Mouse (Mus musculus): Measurements from ENCODE around the gene Cacng4. TPM values are rescaled to one million over a fixed set of nuclear protein-coding genes. Genes with fewer than 3 reads are reported as not detected.

The Cacng4 gene
- total RNA-seq (2023) = under 1 TPM; 0.26 to 0.65 TPM

DNA sequence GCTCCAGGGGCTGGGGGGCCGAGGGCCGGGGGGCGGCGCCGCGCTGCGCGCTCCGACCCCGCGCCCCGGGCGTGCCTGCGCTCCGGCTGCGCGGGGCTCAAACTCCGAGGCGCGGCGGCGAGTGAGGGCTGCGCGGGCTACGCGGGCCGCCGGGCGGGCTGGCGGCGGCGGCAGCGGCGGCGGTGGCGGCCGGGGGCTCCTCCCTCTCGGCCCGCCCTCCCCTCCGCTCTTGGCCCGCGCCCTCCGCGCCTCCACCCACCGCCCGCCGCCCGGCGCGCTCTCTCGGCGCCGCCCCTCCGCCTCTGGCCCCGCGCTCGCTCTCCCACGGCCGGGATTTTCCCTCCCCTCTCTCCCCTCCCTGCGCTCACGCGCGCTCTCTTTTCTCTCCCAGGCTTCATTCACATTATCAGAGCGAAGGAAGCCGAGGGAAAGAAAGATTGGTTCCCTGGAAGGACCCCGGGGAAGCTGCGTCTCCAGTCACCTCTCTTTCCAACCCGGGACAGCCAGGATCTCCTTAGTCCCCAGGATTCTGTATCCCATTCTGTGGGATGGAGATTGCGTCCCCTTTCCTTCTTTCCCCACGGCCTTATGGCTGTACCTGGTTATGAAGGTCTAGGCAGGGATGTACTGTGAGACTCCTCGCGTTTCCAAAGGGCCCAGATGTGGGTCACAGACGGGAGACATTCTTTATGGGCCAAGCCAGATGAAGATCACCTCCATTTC, at the start of gene Cacng4:
Cacng4 (minus strand) TSS at position 11 of the 723 bp plus-strand sequence.

DNA sequence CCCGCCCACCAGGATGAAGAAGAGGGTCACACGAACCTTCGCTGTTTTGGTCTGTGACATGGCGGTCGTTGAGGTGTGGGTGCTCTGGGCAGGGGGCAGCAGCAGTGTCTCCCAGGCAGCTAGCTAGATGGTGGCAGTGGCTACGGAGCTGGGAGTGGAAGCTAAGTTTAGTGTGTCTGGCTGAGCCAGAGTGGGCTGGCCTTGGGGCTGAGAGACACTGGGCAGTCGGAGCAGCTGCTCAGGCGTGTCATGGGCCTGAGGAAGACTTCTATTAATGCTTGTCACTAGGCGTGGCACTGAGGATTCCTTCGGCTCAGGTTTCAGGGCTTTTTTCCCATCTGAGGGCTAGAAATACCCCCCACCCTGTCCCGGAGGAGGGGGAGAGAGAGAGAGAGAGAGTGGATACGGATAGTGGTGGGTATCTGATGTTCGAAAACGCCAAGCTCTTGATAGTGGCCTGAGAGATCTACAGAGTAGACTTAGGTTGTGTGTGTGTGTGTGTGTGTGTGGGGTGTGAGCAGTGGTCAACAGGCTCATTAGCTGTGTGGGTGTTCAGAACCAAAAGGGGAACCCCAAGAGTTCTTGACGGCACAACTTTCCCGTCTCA, 77.9 kb downstream of the Cacng4 start, which contains the start of gene Cacng1:
Cacng1 (minus strand) TSS at position 191 of the 607 bp plus-strand sequence.

Other genes with a start within 250 kb of the Cacng4 start
- gene Helz, start 246.6 kb downstream of the Cacng4 start, total RNA-seq (2023) = 10 to 100 TPM; 81.4 to 87.7 TPM
- not detected for gene Cacng1, start 78.0 kb downstream of the Cacng4 start, total RNA-seq (2023)
- gene Cacng5, start 120.5 kb upstream of the Cacng4 start, total RNA-seq (2023) = not detected

All from T-cell, adult 66 days (primary cell).